ENCODE assay signal across 9 mouse cellular contexts in genomic region chr5:75976696-75977095, GRCm38 (mm10). TPM values are rescaled to one million over a fixed set of nuclear protein-coding genes. Genes with fewer than 3 reads are reported as not detected.
DNase-seq lines count a peak whose midpoint lies in the region; ATAC-seq and TF ChIP-seq lines count a peak whose summit lies in the region.
"Had no signal": no experiment of that assay in that cellular context is flagged by ENCODE, and none has a peak within 500 bp of the region (broad histone marks: within the 10 kb centered on the region; RNA-seq: fewer than 3 reads in every experiment).

No protein-coding gene starts in this region.

- no peaks in the 10 kb centered on the region; the same call in 1 of the 2 replicates for H3K4me1 ChIP-seq in kidney, postnatal 0 days (replicated peaks; ENCODE audit: insufficient read depth, low read length)
- H3K4me1 ChIP-seq in forebrain, embryonic 13.5 days, result peaks cover 18% of the 10 kb centered on the region
- peaks cover 3% of the 10 kb centered on the region; the same call in 1 of the 2 replicates for H3K4me1 ChIP-seq in limb, embryonic 11.5 days (ENCODE audit: control insufficient read depth, insufficient read depth, low read length)
- H3K4me1 ChIP-seq in neural tube, embryonic 13.5 days (replicated peaks), result peaks cover 20% of the 10 kb centered on the region

- 52% methylated on average over 9 of the region's 9 CpGs for whole genome bisulfite sequencing in kidney, postnatal 0 days
- 14% methylated on average over 9 of the region's 9 CpGs for WGBS in forebrain, embryonic 13.5 days
- 46% methylated on average over 9 of the region's 9 CpGs for WGBS in limb, embryonic 11.5 days
- WGBS in neural tube, embryonic 13.5 days, result 42% methylated on average over 9 of the region's 9 CpGs

- no peak for TF ChIP-seq CTCF in kidney, postnatal 0 days (IDR thresholded peaks at IDR 0.05; ENCODE audit: low read depth)

- H3K27me3 ChIP-seq in kidney, postnatal 0 days (ENCODE audit: insufficient read depth, low read length), result peaks cover 6% of the 10 kb centered on the region; the same call in 1 of the 2 replicates
- peaks cover 94% of the 10 kb centered on the region for H3K27me3 ChIP-seq in forebrain, embryonic 13.5 days
- H3K27me3 ChIP-seq in limb, embryonic 11.5 days (ENCODE audit: control insufficient read depth, insufficient read depth, low read length), result peaks cover 37% of the 10 kb centered on the region
- H3K27me3 ChIP-seq in neural tube, embryonic 13.5 days, result peaks cover 57% of the 10 kb centered on the region

- H3K27ac ChIP-seq in kidney, postnatal 0 days, result no peak overlapping the region
- H3K27ac ChIP-seq in forebrain, embryonic 13.5 days, result no peak overlapping the region
- H3K27ac ChIP-seq in limb, embryonic 11.5 days (replicated peaks; ENCODE audit: low read depth, low read length), result no peak overlapping the region
- H3K27ac ChIP-seq in neural tube, embryonic 13.5 days (replicated peaks), result no peak overlapping the region; the same call in 1 of the 2 replicates

- no peak for DNase-seq in kidney, postnatal 0 days (ENCODE audit: low spot score)
- DNase-seq in kidney, adult 11 months, result no peak
- no peak for DNase-seq in limb, embryonic 11.5 days (ENCODE audit: low spot score)
- DNase-seq in left cerebral cortex, adult 18-20 months (ENCODE audit: low spot score in 2 of 2), result no peak
- no peak for DNase-seq in frontal cortex, postnatal 14 days (ENCODE audit: low spot score in 2 of 2)
- DNase-seq in gastrocnemius, adult 8-10 months (ENCODE audit: low spot score in 2 of 2), result no peak
- DNase-seq: gastrocnemius, postnatal 10 days had no signal

- no peaks in the 10 kb centered on the region for H3K36me3 ChIP-seq in kidney, postnatal 0 days (ENCODE audit: insufficient read depth, low read length)
- H3K36me3 ChIP-seq in forebrain, embryonic 13.5 days (ENCODE audit: poor library complexity, severe bottlenecking), result no peaks in the 10 kb centered on the region
- H3K36me3 ChIP-seq in limb, embryonic 11.5 days (ENCODE audit: control insufficient read depth, insufficient read depth, low read length), result no peaks in the 10 kb centered on the region
- H3K36me3 ChIP-seq in neural tube, embryonic 13.5 days, result no peaks in the 10 kb centered on the region

- no peak overlapping the region for H3K4me2 ChIP-seq in kidney, postnatal 0 days (ENCODE audit: low read length)
- no peak overlapping the region for H3K4me2 ChIP-seq in forebrain, embryonic 13.5 days
- H3K4me2 ChIP-seq in limb, embryonic 11.5 days (ENCODE audit: low read depth, severe bottlenecking), result no peak overlapping the region
- H3K4me2 ChIP-seq in neural tube, embryonic 13.5 days, result no peak overlapping the region

- ATAC-seq in kidney, postnatal 0 days (replicated peaks; ENCODE audit: low FRiP score, low read depth), result no peak
- ATAC-seq in forebrain, embryonic 13.5 days, result no peak
- ATAC-seq in limb, embryonic 11.5 days (ENCODE audit: insufficient number of reproducible peaks, low FRiP score, low TSS enrichment, low read depth), result no peak
- ATAC-seq in neural tube, embryonic 13.5 days (ENCODE audit: low read depth), result no peak

- H3K9ac ChIP-seq in kidney, postnatal 0 days (ENCODE audit: low read depth, low read length), result peak overlapping the region; percentile 24; the same call in 1 of the 2 replicates
- H3K9ac ChIP-seq in forebrain, embryonic 13.5 days, result no peak overlapping the region
- no peak overlapping the region for H3K9ac ChIP-seq in limb, embryonic 11.5 days (ENCODE audit: low read length)
- H3K9ac ChIP-seq in neural tube, embryonic 13.5 days, result peak overlapping the region; percentile 28; the same call in 1 of the 2 replicates

- H3K9me3 ChIP-seq in kidney, postnatal 0 days (replicated peaks; ENCODE audit: low read length), result no peaks in the 10 kb centered on the region
- H3K9me3 ChIP-seq in forebrain, embryonic 13.5 days (replicated peaks), result no peaks in the 10 kb centered on the region
- H3K9me3 ChIP-seq in limb, embryonic 11.5 days (ENCODE audit: control insufficient read depth, low read length), result no peaks in the 10 kb centered on the region
- no peaks in the 10 kb centered on the region for H3K9me3 ChIP-seq in neural tube, embryonic 13.5 days

- H3K4me3 ChIP-seq in kidney, postnatal 0 days (replicated peaks; ENCODE audit: low read depth, low read length), result peak overlapping the region; percentile 71
- H3K4me3 ChIP-seq in forebrain, embryonic 13.5 days, result peak overlapping the region; percentile 12; the same call in 1 of the 2 replicates
- H3K4me3 ChIP-seq in limb, embryonic 11.5 days (ENCODE audit: low read depth, low read length), result peak overlapping the region; percentile 2; the same call in 1 of the 2 replicates
- peak overlapping the region; percentile 71 for H3K4me3 ChIP-seq in neural tube, embryonic 13.5 days

RNA-seq across cellular contexts. Expression of gene Kdr, which starts 1.6 kb away (rescaled TPM):
- polyA plus RNA-seq in kidney, postnatal 0 days (2015; fragmentation: Nextera tagmentation; extraction: Ambion mirVana), result 19.6 and 21.9 TPM in 2 replicates
- 16.9 and 17.3 TPM in 2 replicates for polyA plus RNA-seq in forebrain, embryonic 13.5 days (2015; fragmentation: Nextera tagmentation; extraction: Ambion mirVana)
- 18.4 and 22.2 TPM in 2 replicates for polyA plus RNA-seq in limb, embryonic 11.5 days (2014; fragmentation: Nextera tagmentation; extraction: Ambion mirVana)
- polyA plus RNA-seq in neural tube, embryonic 13.5 days (2015; fragmentation: Nextera tagmentation; extraction: Ambion mirVana), result 23.4 and 25.2 TPM in 2 replicates
- total RNA-seq in left cerebral cortex, adult 18-20 months (2021), result 1 to 10 TPM; 6.0 to 6.2 TPM
- 10 to 100 TPM; 11.1 to 14.3 (median 11.5) TPM for total RNA-seq in gastrocnemius, adult 8-10 months (2022)

Comparison
In these comparisons a context has a peak if more than half of its experiments do, and no peak if none do; other contexts are left out.
1. H3K4me3 ChIP-seq: peak in every context shown above with its lines; median percentile 71 in kidney, postnatal 0 days; 71 in neural tube, embryonic 13.5 days; 12 in forebrain, embryonic 13.5 days; 2 in limb, embryonic 11.5 days.
2. H3K9ac ChIP-seq: peak in kidney, postnatal 0 days (single experiment) and neural tube, embryonic 13.5 days (single experiment); none in forebrain, embryonic 13.5 days (single experiment) and limb, embryonic 11.5 days (single experiment).